Comparison of ENCODE assay signal across 12 mouse cellular contexts in genomic region chr6:99202781-99203180, GRCm38 (mm10).
DNase-seq lines count a peak whose midpoint lies in the region; ATAC-seq lines count a peak whose summit lies in the region.
"Had no signal": no experiment of that assay in that cellular context is flagged by ENCODE, and none has a peak within 500 bp of the region (broad histone marks: within the 10 kb centered on the region; RNA-seq: fewer than 3 reads in every experiment).

No protein-coding gene starts in this region.

- peak overlapping the region; percentile 48 for H3K4me3 ChIP-seq in heart, embryonic 15.5 days
- H3K4me3 ChIP-seq in intestine, embryonic 14.5 days (ENCODE audit: low read depth, low read length): peak overlapping the region; percentile 16; the same call in 1 of the 2 replicates
- H3K4me3 ChIP-seq in stomach, embryonic 15.5 days (replicated peaks): no peak overlapping the region

- no peaks in the 10 kb centered on the region for H3K9me3 ChIP-seq in heart, embryonic 15.5 days (replicated peaks)
- H3K9me3 ChIP-seq in intestine, embryonic 14.5 days (ENCODE audit: control insufficient read depth, low read length): no peaks in the 10 kb centered on the region
- no peaks in the 10 kb centered on the region for H3K9me3 ChIP-seq in stomach, embryonic 15.5 days

- no peaks in the 10 kb centered on the region for H3K27me3 ChIP-seq in heart, embryonic 15.5 days
- H3K27me3 ChIP-seq in intestine, embryonic 14.5 days (replicated peaks; ENCODE audit: control insufficient read depth, insufficient read depth, low read length): no peaks in the 10 kb centered on the region
- H3K27me3 ChIP-seq in stomach, embryonic 15.5 days (replicated peaks): no peaks in the 10 kb centered on the region

- peaks cover 67% of the 10 kb centered on the region for H3K4me1 ChIP-seq in heart, embryonic 15.5 days (replicated peaks)
- peaks cover 62% of the 10 kb centered on the region for H3K4me1 ChIP-seq in intestine, embryonic 14.5 days (replicated peaks; ENCODE audit: control insufficient read depth, insufficient read depth, low read length)
- peaks cover 45% of the 10 kb centered on the region for H3K4me1 ChIP-seq in stomach, embryonic 15.5 days

- peak overlapping the region; percentile 93 for H3K27ac ChIP-seq in heart, embryonic 15.5 days
- H3K27ac ChIP-seq in intestine, embryonic 14.5 days (ENCODE audit: low read depth): 0 out of 2 replicates have a peak overlapping the region, but pooled peaks have one; percentile 12
- no peak overlapping the region; the same call in 1 of the 2 replicates for H3K27ac ChIP-seq in stomach, embryonic 15.5 days

- no peak for ATAC-seq in heart, embryonic 15.5 days (replicated peaks; ENCODE audit: insufficient number of reproducible peaks, insufficient read depth, low FRiP score, low read depth)
- no peak for ATAC-seq in intestine, embryonic 14.5 days (replicated peaks; ENCODE audit: low FRiP score, low TSS enrichment, low read depth)
- ATAC-seq in stomach, embryonic 15.5 days (ENCODE audit: insufficient read depth, low FRiP score, low read depth): no peak
- ATAC-seq in granulocyte monocyte progenitor cell, adult 5-6 weeks (replicated peaks; ENCODE audit: poor library complexity, severe bottlenecking): no peak
- ATAC-seq: inflammation-experienced regulatory T-cells, adult 6 months had no signal

- intact Hi-C loops in heart, postnatal 14 days (cut with DNase I): loop anchor here (5.0 kb wide), 2 partner anchors 145 to 230 kb away; no protein-coding TSS in a partner anchor

- WGBS in heart, embryonic 15.5 days: 76% methylated on average over 4 of the region's 4 CpGs
- WGBS in intestine, embryonic 14.5 days: 79% methylated on average over 4 of the region's 4 CpGs
- WGBS in stomach, embryonic 15.5 days: 76% methylated on average over 4 of the region's 4 CpGs

- peak overlapping the region; percentile 63 for H3K4me2 ChIP-seq in heart, embryonic 15.5 days
- H3K4me2 ChIP-seq in intestine, embryonic 14.5 days (ENCODE audit: low read length): peak overlapping the region; percentile 48
- H3K4me2 ChIP-seq in stomach, embryonic 15.5 days: peak overlapping the region; percentile 51

- H3K36me3 ChIP-seq in heart, embryonic 15.5 days: no peaks in the 10 kb centered on the region
- H3K36me3 ChIP-seq in intestine, embryonic 14.5 days (ENCODE audit: control insufficient read depth, insufficient read depth, low read length): no peaks in the 10 kb centered on the region
- no peaks in the 10 kb centered on the region for H3K36me3 ChIP-seq in stomach, embryonic 15.5 days

- H3K9ac ChIP-seq in heart, embryonic 15.5 days: peak overlapping the region; percentile 37; the same call in 1 of the 2 replicates
- no peak overlapping the region for H3K9ac ChIP-seq in intestine, embryonic 14.5 days (ENCODE audit: low read length)
- H3K9ac ChIP-seq in stomach, embryonic 15.5 days: no peak overlapping the region

- DNase-seq in heart, postnatal 14 days: no peak
- peak; percentile 30 for DNase-seq in retina, postnatal 1 day
- DNase-seq in retina, embryonic 14.5 days (ENCODE audit: low spot score): no peak
- no peak for DNase-seq in intestine, embryonic 14.5 days (ENCODE audit: low spot score)
- DNase-seq in layer of hippocampus, adult 8-10 months (ENCODE audit: low spot score in 2 of 2): no peak
- DNase-seq: adrenal gland, adult 8-10 months; cerebellum, adult 18-20 months; thymus, postnatal 36 days had no signal
